Mouse (Mus musculus) stomach, embryonic 14.5 days (tissue): ENCODE measurements around the gene Dcaf8. TPM values are rescaled to one million over a fixed set of nuclear protein-coding genes. Genes with fewer than 3 reads are reported as not detected.

Experiments
- ATAC-seq: fragments of 200-750 bp; cut with Nextera tagmentation; 2 replicates; pipeline ENCODE4 v1.8.0; 2017; ENCODE audit warnings: low read depth, moderate TSS enrichment; ENCODE audit not compliant: insufficient number of reproducible peaks, insufficient read depth, low FRiP score
- H3K27ac ChIP-seq: fragments of 300-500 bp; sonication (generic); 2 replicates; pipeline ENCODE4 v1.5.1; 2014; ENCODE audit warnings: mild to moderate bottlenecking, low read length, moderate library complexity, mixed read lengths
- H3K27me3 ChIP-seq: fragments of 300-500 bp; sonication (generic); 2 replicates; pipeline ENCODE4 v1.6.1; 2014; ENCODE audit warnings: low read length, control low read depth, mixed read lengths; ENCODE audit not compliant: control insufficient read depth, insufficient read depth
- H3K36me3 ChIP-seq: fragments of 300-500 bp; sonication (generic); 2 replicates; pipeline ENCODE4 v1.6.1; 2014; ENCODE audit warnings: mild to moderate bottlenecking, control low read depth, low read length, moderate library complexity, mixed read lengths; ENCODE audit not compliant: control insufficient read depth, insufficient read depth
- H3K4me1 ChIP-seq: fragments of 300-500 bp; sonication (generic); 2 replicates; pipeline ENCODE4 v1.6.1; 2014; ENCODE audit warnings: low read length, control low read depth, mixed read lengths; ENCODE audit not compliant: control insufficient read depth, insufficient read depth
- H3K4me2 ChIP-seq: fragments of 300-500 bp; sonication (generic); replicated peaks from 2 replicates; pipeline ENCODE4 v1.6.1; 2014; ENCODE audit warnings: low read depth, low read length, control low read depth
- H3K4me3 ChIP-seq: fragments of 300-500 bp; sonication (generic); 2 replicates; pipeline ENCODE4 v1.5.1; 2014; ENCODE audit warnings: low read depth, low read length, control low read depth
- H3K9ac ChIP-seq: fragments of 300-500 bp; sonication (generic); replicated peaks from 2 replicates; pipeline ENCODE4 v1.6.1; 2014; ENCODE audit warnings: low read depth, mild to moderate bottlenecking, control low read depth, low read length, moderate library complexity, mixed read lengths
- H3K9me3 ChIP-seq: fragments of 300-500 bp; sonication (generic); 2 replicates; pipeline ENCODE4 v1.6.1; 2016; ENCODE audit warnings: low read depth, low read length, control low read depth; ENCODE audit not compliant: control insufficient read depth
- WGBS: fragments of 180-500 bp; shearing (Covaris S2); extraction: QIAGEN DNeasy Blood & Tissue Kit; methylation state at CpG from one replicate; pipeline ENCODE4 v1.1.7; 2014; 5-methylcytosine and 5-hydroxymethylcytosine counted together
- polyA plus RNA-seq: library from polyadenylated mRNA; unstranded; fragments of >200 nt; fragmentation: Nextera tagmentation; extraction: Ambion mirVana; gene quantifications from 2 replicates; pipeline ENCODE4 v1.2.1, GENCODE M21; 2014

Dcaf8 gene
- polyA plus RNA-seq, 1 experiment from 2014 or later, result 116 TPM

- Histone ChIP-seq H3K4me1 (no peaks in the 10 kb centered on the region), H3K9ac (no peak overlapping the region), H3K4me2 (no peak overlapping the region), H3K9me3 (no peaks in the 10 kb centered on the region), H3K27ac (no peak overlapping the region), H3K4me3 (no peak overlapping the region), H3K27me3 (no peaks in the 10 kb centered on the region), H3K36me3 (peaks cover 71% of the 10 kb centered on the region)
- ATAC-seq, result no peak
- WGBS, result 90% methylated on average over 5 of the region's 5 CpGs
Observed at GRCm38 (mm10) chr1:172173181-172173580, 25.3 kb downstream of the Dcaf8 start.

- Histone ChIP-seq H3K9ac (no peak overlapping the region), H3K9me3 (no peaks in the 10 kb centered on the region), H3K4me3 (no peak overlapping the region), H3K4me1 (no peaks in the 10 kb centered on the region), H3K4me2 (no peak overlapping the region), H3K27ac (no peak overlapping the region), H3K27me3 (no peaks in the 10 kb centered on the region), H3K36me3 (peaks cover 73% of the 10 kb centered on the region)
- 88% methylated on average over 7 of the region's 7 CpGs for whole genome bisulfite sequencing
- ATAC-seq, result no peak
Observed at GRCm38 (mm10) chr1:172177791-172178190, 29.9 kb downstream of the Dcaf8 start.

- no peaks in the 10 kb centered on the region for H3K9me3 ChIP-seq
- WGBS, result 73% methylated on average over 7 of the region's 7 CpGs
- H3K9ac ChIP-seq, result no peak overlapping the region
- peaks cover 64% of the 10 kb centered on the region for H3K36me3 ChIP-seq
- no peak overlapping the region for H3K4me3 ChIP-seq
- H3K4me2 ChIP-seq, result no peak overlapping the region
- H3K4me1 ChIP-seq, result no peaks in the 10 kb centered on the region
- H3K27ac ChIP-seq, result no peak overlapping the region
- ATAC-seq, result no peak
- H3K27me3 ChIP-seq, result no peaks in the 10 kb centered on the region
Observed at GRCm38 (mm10) chr1:172179102-172179501, 31.2 kb downstream of the Dcaf8 start.

GRCm38 (mm10) chr1:172180881-172181280 lies 33.0 kb downstream of the Dcaf8 start:
- H3K27ac ChIP-seq, result no peak overlapping the region
- H3K9me3 ChIP-seq, result no peaks in the 10 kb centered on the region
- no peak overlapping the region for H3K4me2 ChIP-seq
- WGBS, result 45% methylated on average over 4 of the region's 4 CpGs
- H3K4me1 ChIP-seq, result no peaks in the 10 kb centered on the region
- ATAC-seq, result no peak
- H3K4me3 ChIP-seq, result no peak overlapping the region
- H3K9ac ChIP-seq, result no peak overlapping the region
- H3K27me3 ChIP-seq, result no peaks in the 10 kb centered on the region
- H3K36me3 ChIP-seq, result peaks cover 47% of the 10 kb centered on the region

- H3K27me3 ChIP-seq, result no peaks in the 10 kb centered on the region
- no peak overlapping the region for H3K4me3 ChIP-seq
- H3K9ac ChIP-seq, result no peak overlapping the region
- no peak overlapping the region for H3K4me2 ChIP-seq
- no peaks in the 10 kb centered on the region for H3K9me3 ChIP-seq
- 91% methylated on average over 3 of the region's 3 CpGs for WGBS
- H3K27ac ChIP-seq, result no peak overlapping the region
- no peaks in the 10 kb centered on the region for H3K4me1 ChIP-seq
- no peak for ATAC-seq
- H3K36me3 ChIP-seq, result peaks cover 53% of the 10 kb centered on the region
Observed at GRCm38 (mm10) chr1:172181777-172182176, 33.9 kb downstream of the Dcaf8 start.

- Histone ChIP-seq H3K9me3 (no peaks in the 10 kb centered on the region), H3K4me1 (no peaks in the 10 kb centered on the region), H3K4me3 (no peak overlapping the region), H3K9ac (no peak overlapping the region), H3K27ac (no peak overlapping the region), H3K27me3 (no peaks in the 10 kb centered on the region), H3K36me3 (peaks cover 56% of the 10 kb centered on the region), H3K4me2 (no peak overlapping the region)
- no peak for ATAC-seq
- WGBS, result 96% methylated on average over 6 of the region's 6 CpGs
Observed at GRCm38 (mm10) chr1:172183056-172183455, 35.2 kb downstream of the Dcaf8 start.

- no peak for ATAC-seq
- H3K27me3 ChIP-seq, result no peaks in the 10 kb centered on the region
- H3K9me3 ChIP-seq, result no peaks in the 10 kb centered on the region
- no peak overlapping the region for H3K9ac ChIP-seq
- H3K4me3 ChIP-seq, result no peak overlapping the region
- H3K4me1 ChIP-seq, result no peaks in the 10 kb centered on the region
- H3K36me3 ChIP-seq, result peaks cover 60% of the 10 kb centered on the region
- H3K27ac ChIP-seq, result no peak overlapping the region
- H3K4me2 ChIP-seq, result no peak overlapping the region
Observed at GRCm38 (mm10) chr1:172183915-172184314, 36.0 kb downstream of the Dcaf8 start.

DNA sequence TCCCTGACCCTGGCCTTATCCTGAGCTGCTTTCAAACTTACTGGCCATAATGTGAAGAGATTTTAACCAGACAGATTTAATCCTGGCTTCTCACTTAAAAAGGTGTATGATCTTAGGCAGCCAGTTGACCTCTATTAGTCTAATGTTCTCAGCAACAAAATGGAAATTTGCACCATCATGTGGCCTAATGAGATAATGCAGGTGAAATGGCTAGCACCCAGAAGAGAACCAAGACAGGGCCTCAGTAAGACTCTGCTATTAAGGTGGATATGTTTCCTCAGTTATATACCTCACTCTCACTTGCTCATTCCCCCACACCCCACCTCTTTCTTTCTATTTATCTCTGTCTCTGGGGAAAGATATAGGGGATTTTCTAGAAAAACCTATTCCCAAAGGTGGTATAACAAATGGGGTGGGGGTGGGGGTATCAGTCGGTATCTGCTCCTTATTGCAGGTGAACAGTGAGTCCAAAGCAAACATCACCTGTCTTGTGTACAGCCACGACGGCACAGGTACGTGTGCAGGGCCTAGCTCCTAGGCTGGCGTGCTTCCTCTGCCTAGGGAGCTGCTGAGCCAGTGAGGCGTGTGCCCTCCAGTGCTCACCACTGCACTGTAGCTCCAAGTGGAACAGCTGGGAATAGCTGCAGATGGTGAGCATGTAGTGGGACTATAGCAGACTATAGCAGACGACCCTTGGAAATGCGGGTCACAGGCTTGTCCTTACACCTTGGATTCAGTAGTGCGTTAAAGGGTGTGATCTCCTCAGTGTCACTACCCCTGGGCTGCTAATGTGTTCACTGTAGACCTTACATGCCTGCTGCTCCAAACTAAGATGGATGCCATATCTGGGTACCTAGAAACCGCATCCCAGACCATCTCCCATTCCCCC lies 38.8 kb downstream of the Dcaf8 start:
- H3K9ac ChIP-seq, result no peak overlapping the region
- no peak overlapping the region for H3K4me3 ChIP-seq
- H3K27ac ChIP-seq, result no peak overlapping the region
- H3K4me2 ChIP-seq, result no peak overlapping the region
- H3K27me3 ChIP-seq, result no peaks in the 10 kb centered on the region
- peaks cover 56% of the 10 kb centered on the region for H3K36me3 ChIP-seq
- 92% methylated on average over 10 of the region's 10 CpGs for WGBS
- no peaks in the 10 kb centered on the region for H3K9me3 ChIP-seq
- H3K4me1 ChIP-seq, result no peaks in the 10 kb centered on the region
- ATAC-seq, result no peak

GRCm38 (mm10) chr1:172188891-172189290 lies 41.0 kb downstream of the Dcaf8 start:
- H3K4me2 ChIP-seq, result no peak overlapping the region
- no peak overlapping the region for H3K27ac ChIP-seq
- no peaks in the 10 kb centered on the region for H3K9me3 ChIP-seq
- no peaks in the 10 kb centered on the region for H3K4me1 ChIP-seq
- no peaks in the 10 kb centered on the region for H3K27me3 ChIP-seq
- peaks cover 65% of the 10 kb centered on the region for H3K36me3 ChIP-seq
- no peak for ATAC-seq
- WGBS, result 69% methylated on average over 4 of the region's 4 CpGs
- H3K4me3 ChIP-seq, result no peak overlapping the region
- no peak overlapping the region for H3K9ac ChIP-seq
